Mouse (Mus musculus) layer of hippocampus, postnatal 25 days (tissue): ENCODE measurements around the gene Gm4969. TPM values are rescaled to one million over a fixed set of nuclear protein-coding genes. Genes with fewer than 3 reads are reported as not detected.

Experiments used
- microRNA-seq, 2 experiments: library from miRNA; unstranded; fragments of <30 nt; microRNA quantifications; one replicate each; pipeline ENCODE4 v1.2.0; 2021
- total RNA-seq, 2 experiments: library from RNA; stranded (reverse); gene quantifications; 2 replicates each; pipeline ENCODE4 v1.2.3; 2021

Gm4969 gene
- total RNA-seq, 2 experiments from 2014 or later: 0.42 to 0.49 TPM

Small RNA genes lying within 50 kb of the gene (microRNA-seq; reads per million reads assigned to microRNA genes)
- 2.9 to 3.2 reads per million in 2 experiments for gene Mir3100

Other genes with a start within 250 kb of the Gm4969 start
- 10 to 100 TPM in 1 of 2 experiments, 1 to 10 TPM in 1; 8.6 to 17.9 TPM for gene Pglyrp1, start 247.0 kb downstream of the Gm4969 start, total RNA-seq
- 10 to 100 TPM in 1 of 2 experiments, 1 to 10 TPM in 1; 9.5 to 13.5 TPM for gene Ccdc61, start 208.0 kb downstream of the Gm4969 start, total RNA-seq
- 10 to 100 TPM; 69.2 to 93.3 TPM for gene Nova2, start 192.5 kb downstream of the Gm4969 start, total RNA-seq
- under 1 TPM; 0.17 to 0.70 TPM for gene Nanos2, start 131.0 kb downstream of the Gm4969 start, total RNA-seq
- gene Mypop, start 127.1 kb downstream of the Gm4969 start, total RNA-seq: 10 to 100 TPM; 44.9 to 48.3 TPM
- gene Irf2bp1, start 114.3 kb downstream of the Gm4969 start, total RNA-seq: 10 to 100 TPM; 51.7 to 53.5 TPM
- not detected for gene Foxa3, start 94.8 kb downstream of the Gm4969 start, total RNA-seq
- gene Sympk, start 94.0 kb downstream of the Gm4969 start, total RNA-seq: 100 to 1,000 TPM; 111 to 113 TPM
- under 1 TPM in 1 of 2 experiments, not detected in 1; 0.10 TPM for gene Rsph6a, start 63.7 kb downstream of the Gm4969 start, total RNA-seq
- gene Dmwd, start 42.1 kb downstream of the Gm4969 start, total RNA-seq: 100 to 1,000 TPM; 151 to 152 TPM
- gene Dmpk, start 34.5 kb downstream of the Gm4969 start, total RNA-seq: 10 to 100 TPM; 26.7 to 39.3 TPM
- gene Six5, start 23.8 kb downstream of the Gm4969 start, total RNA-seq: 1 to 10 TPM; 1.8 to 2.6 TPM
- gene Fbxo46, start 1.5 kb upstream of the Gm4969 start, total RNA-seq: 10 to 100 TPM; 13.2 to 14.2 TPM
- 10 to 100 TPM; 17.9 to 19.7 TPM for gene Qpctl, start 30.9 kb upstream of the Gm4969 start, total RNA-seq
- 10 to 100 TPM; 72.4 to 84.8 TPM for gene Snrpd2, start 31.4 kb upstream of the Gm4969 start, total RNA-seq
- gene Gipr, start 47.8 kb upstream of the Gm4969 start, total RNA-seq: under 1 TPM; 0.37 to 0.77 TPM
- 100 to 1,000 TPM; 157 to 164 TPM for gene Eml2, start 58.1 kb upstream of the Gm4969 start, total RNA-seq
- 1 to 10 TPM; 2.2 to 2.5 TPM for gene Gpr4, start 94.2 kb upstream of the Gm4969 start, total RNA-seq
- 10 to 100 TPM; 36.5 to 41.5 TPM for gene Opa3, start 110.0 kb upstream of the Gm4969 start, total RNA-seq
- 10 to 100 TPM; 15.2 to 16.3 TPM for gene Vasp, start 153.4 kb upstream of the Gm4969 start, total RNA-seq
- not detected for gene Ppm1n, start 161.7 kb upstream of the Gm4969 start, total RNA-seq
- 10 to 100 TPM; 85.9 to 96.3 TPM for gene Rtn2, start 164.3 kb upstream of the Gm4969 start, total RNA-seq
- 1 to 10 TPM; 5.2 to 9.8 TPM for gene Fosb, start 191.7 kb upstream of the Gm4969 start, total RNA-seq
- gene Ercc1, start 226.4 kb upstream of the Gm4969 start, total RNA-seq: 10 to 100 TPM; 37.8 to 39.1 TPM
- gene Cd3eap, start 241.1 kb upstream of the Gm4969 start, total RNA-seq: 10 to 100 TPM; 17.7 to 18.3 TPM
- 1 to 10 TPM; 4.5 to 4.8 TPM for gene Ppp1r13l, start 241.4 kb upstream of the Gm4969 start, total RNA-seq